Mouse (Mus musculus) spleen, adult 10 weeks (tissue): ENCODE measurements around the gene Trim34b. TPM values are rescaled to one million over a fixed set of nuclear protein-coding genes. Genes with fewer than 3 reads are reported as not detected.

ENCODE experiments used
- polyA plus RNA-seq: library from polyadenylated mRNA; stranded (reverse); fragments of 350-450 nt; fragmentation: Illumina TruSeq; extraction: RNeasy Lipid Tissue Mini Kit (QIAGEN cat#74804); gene quantifications from one replicate; pipeline ENCODE4 v1.2.3, GENCODE M21; 2015; ENCODE audit warnings: low replicate concordance; ENCODE audit not compliant: insufficient read depth

The Trim34b gene
- polyA plus RNA-seq = 4.3 TPM

DNA sequence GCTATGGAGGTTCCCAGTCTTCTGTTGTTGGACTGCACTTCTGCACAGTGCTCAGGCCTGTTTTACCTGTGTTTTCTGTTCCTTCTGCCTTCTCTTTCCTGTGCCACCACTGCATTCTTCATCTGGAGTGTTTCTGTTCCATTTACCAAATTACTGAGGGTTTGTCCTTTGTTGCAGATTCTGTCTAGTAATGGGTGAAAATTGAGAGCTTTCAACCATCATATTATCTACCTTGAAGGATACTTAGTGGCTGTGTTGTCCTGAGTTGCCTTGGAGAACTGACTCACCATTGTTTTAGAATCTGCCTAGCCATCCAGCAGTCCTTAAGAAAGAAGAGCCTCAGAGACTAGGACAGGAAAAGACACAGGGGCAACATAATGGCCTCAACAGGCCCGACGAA is at the start of gene Trim34b:
Trim34b (plus strand) TSS at position 301 of the 400 bp plus-strand sequence.

DNA sequence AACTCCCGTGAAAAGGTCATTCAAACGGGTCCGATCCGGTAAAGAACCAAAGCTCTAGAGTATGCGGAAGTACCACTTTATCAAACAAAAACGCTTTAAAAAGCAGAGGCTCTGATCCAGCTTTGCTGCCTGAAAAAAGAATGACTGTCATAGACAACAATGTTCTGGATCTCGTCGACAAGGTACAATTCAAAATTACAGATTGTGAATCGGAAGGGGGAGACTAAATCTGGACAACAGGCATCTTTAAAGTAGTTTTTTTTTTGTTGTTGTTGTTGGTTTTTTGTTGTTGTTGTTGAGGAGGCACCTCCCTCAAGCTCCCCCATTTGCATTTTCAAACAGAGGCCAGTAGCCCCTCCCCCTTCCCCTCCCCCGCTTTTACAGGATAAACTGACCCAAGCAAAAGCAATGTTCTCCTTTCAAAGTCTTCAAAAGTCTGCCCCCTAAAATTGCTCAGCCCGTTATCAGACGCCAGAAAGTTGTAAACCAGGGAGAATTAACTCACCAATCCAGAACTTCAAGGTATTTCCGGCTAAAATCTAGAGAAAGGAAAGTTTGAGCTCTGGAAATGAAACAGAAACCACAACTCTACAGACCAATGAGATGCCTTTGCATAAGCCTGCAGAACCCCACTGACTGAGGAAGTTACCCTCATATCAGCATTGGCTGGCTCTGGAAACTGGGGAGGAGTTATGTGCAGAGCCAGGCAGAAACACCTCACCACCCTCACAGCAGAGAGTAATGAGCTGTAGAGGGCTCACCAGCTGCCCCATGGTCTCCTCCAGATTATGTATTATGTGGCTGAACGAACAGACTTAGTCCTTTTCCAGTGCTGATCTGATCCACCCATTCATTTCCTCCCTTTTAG is 41.5 kb upstream of the Trim34b start, which contains the start of gene Trim5:
Trim5 (minus strand) TSS at position 519 of the 868 bp plus-strand sequence.

DNA sequence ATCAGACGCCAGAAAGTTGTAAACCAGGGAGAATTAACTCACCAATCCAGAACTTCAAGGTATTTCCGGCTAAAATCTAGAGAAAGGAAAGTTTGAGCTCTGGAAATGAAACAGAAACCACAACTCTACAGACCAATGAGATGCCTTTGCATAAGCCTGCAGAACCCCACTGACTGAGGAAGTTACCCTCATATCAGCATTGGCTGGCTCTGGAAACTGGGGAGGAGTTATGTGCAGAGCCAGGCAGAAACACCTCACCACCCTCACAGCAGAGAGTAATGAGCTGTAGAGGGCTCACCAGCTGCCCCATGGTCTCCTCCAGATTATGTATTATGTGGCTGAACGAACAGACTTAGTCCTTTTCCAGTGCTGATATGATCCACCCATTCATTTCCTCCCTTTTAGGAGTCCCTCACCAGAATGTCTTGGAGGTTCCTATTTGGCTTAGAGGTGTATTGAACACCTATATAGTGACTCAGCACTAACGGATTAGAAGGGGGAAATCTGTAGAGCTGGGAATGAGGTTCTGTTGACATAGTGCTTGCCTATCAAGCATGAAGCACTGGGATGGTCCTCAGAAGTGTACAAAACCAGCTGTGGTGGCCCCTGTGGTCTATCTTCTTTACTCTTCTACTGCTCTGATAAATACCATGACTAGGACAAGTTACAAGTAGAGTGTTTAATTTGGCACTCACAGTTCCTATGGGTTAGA is 13.7 kb upstream of the Trim34b start, which contains the start of gene Trim12a:
Trim12a (minus strand) TSS at position 98 of the 712 bp plus-strand sequence.

DNA sequence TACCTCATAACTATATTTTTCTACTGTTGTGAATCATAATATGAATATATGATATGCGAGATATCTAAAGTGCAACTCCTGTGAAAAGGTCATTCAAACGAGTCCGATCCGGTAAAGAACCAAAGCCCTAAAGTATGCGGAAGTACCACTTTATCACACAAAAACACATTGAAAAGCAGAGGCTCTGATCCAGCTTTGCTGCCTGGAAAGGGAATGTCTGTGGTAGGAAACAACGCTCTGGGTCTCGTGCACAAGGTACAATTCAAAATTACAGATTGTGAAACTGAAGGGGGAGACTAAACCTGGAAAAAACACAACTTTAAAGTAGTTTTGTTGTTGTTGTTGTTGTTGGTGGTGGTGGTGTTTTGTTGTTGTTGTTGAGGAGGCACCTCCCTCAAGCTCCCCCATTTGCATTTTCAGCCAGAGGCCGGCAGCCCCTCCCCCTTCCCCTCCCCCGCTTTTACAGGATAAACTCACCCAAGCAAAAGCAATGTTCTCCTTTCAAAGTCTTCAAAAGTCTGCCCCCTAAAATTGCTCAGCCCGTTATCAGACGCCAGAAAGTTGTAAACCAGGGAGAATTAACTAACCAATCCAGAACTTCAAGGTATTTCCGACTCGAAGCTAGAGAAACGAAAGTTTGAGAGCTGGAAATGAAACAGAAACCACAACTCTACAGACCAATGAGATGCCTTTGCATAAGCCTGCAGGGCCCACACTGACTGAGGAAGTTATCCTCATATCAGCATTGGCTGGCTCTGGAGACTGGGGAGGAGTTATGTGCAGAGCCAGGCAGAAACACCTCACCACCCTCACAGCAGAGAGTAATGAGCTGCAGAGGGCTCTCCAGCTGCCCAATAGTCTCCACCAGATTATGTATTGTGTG is 23.7 kb downstream of the Trim34b start, which contains the start of gene Trim12c:
Trim12c (minus strand) TSS at position 646 of the 883 bp plus-strand sequence.

GRCm38 (mm10) chr7:104369736-104370414 is 40.6 kb downstream of the Trim34b start, which contains the start of gene Trim30b:
Gene Trim30b, minus strand, starts transcription at chr7:104369884.

Other genes starting within 250 kb of the Trim34b start
- gene Olfr645, start 244.0 kb upstream of the Trim34b start, polyA plus RNA-seq = not detected
- gene Olfr646, start 224.6 kb upstream of the Trim34b start, polyA plus RNA-seq = not detected
- not detected for gene Ubqln5, start 199.6 kb upstream of the Trim34b start, polyA plus RNA-seq
- gene Olfr643, start 192.1 kb upstream of the Trim34b start, polyA plus RNA-seq = not detected
- not detected for gene Ubqln3, start 186.2 kb upstream of the Trim34b start, polyA plus RNA-seq
- gene Ubqlnl, start 178.9 kb upstream of the Trim34b start, polyA plus RNA-seq = not detected
- not detected for gene Olfm5, start 164.6 kb upstream of the Trim34b start, polyA plus RNA-seq
- 0.15 TPM for gene Olfr648, start 146.1 kb upstream of the Trim34b start, polyA plus RNA-seq
- not detected for gene Olfr649, start 133.5 kb upstream of the Trim34b start, polyA plus RNA-seq
- gene Trim6, start 110.7 kb upstream of the Trim34b start, polyA plus RNA-seq = 1.7 TPM
- gene Trim34a, start 85.0 kb upstream of the Trim34b start, polyA plus RNA-seq = 157 TPM
- 69.3 TPM for gene Trim5, start 41.4 kb upstream of the Trim34b start, polyA plus RNA-seq
- gene Trim12a, start 14.0 kb upstream of the Trim34b start, polyA plus RNA-seq = 305 TPM
- gene Trim12c, start 23.9 kb downstream of the Trim34b start, polyA plus RNA-seq = 101 TPM
- gene Trim30b, start 40.4 kb downstream of the Trim34b start, polyA plus RNA-seq = 84.2 TPM
- gene Trim30c, start 71.4 kb downstream of the Trim34b start, polyA plus RNA-seq = 6.6 TPM
- gene Trim30a, start 135.7 kb downstream of the Trim34b start, polyA plus RNA-seq = 165 TPM
- gene Trim30d, start 178.4 kb downstream of the Trim34b start, polyA plus RNA-seq = 83.4 TPM
- not detected for gene Olfr651, start 220.7 kb downstream of the Trim34b start, polyA plus RNA-seq
- gene Olfr652, start 231.4 kb downstream of the Trim34b start, polyA plus RNA-seq = not detected
- gene Olfr653, start 247.8 kb downstream of the Trim34b start, polyA plus RNA-seq = not detected